Mouse (Mus musculus) heart, postnatal 14 days (tissue): ENCODE measurements around the gene Fam221a. TPM values are rescaled to one million over a fixed set of nuclear protein-coding genes. Genes with fewer than 3 reads are reported as not detected.
"Not testable (repeated sequence)": the region's sequence is repeated elsewhere in the genome, so short reads cannot be mapped to it uniquely, and the experiment has no call there.

Experiments
- DNase-seq, 2 experiments: peaks; one replicate each; pipeline ENCODE4 v3.0.0; 2021 to 2022
- intact Hi-C: fragments of 180-260 bp; cut with DNase I; formaldehyde crosslinking; loops from one replicate; pipeline ENCODE4 v1.15.1; 2025
- total RNA-seq, 2 experiments: library from RNA; stranded (reverse); gene quantifications; 2 replicates each; pipeline ENCODE4 v1.2.3; 2021

Fam221a gene
- total RNA-seq, 2 experiments from 2014 or later: 0.51 to 0.79 TPM

GRCm38 (mm10) chr6:49372705-49373104, 5.2 kb downstream of the Fam221a start:
- intact Hi-C loops: no loop called here
- no peak for DNase-seq

GRCm38 (mm10) chr6:49373943-49374342, 6.4 kb downstream of the Fam221a start:
- no peak for DNase-seq
- intact Hi-C loops: no loop called here

- DNase-seq: no peak
- intact Hi-C loops: no loop called here
Observed at GRCm38 (mm10) chr6:49378328-49378727, 10.8 kb downstream of the Fam221a start.

GRCm38 (mm10) chr6:49394276-49394675, 26.7 kb downstream of the Fam221a start:
- no peak for DNase-seq
- intact Hi-C loops: no loop called here

GRCm38 (mm10) chr6:49395316-49395715, 27.8 kb downstream of the Fam221a start, which contains the start of gene Stk31:
Gene Stk31 (plus strand): TSS chr6:49395604.
- intact Hi-C loops: loop anchor here (5.0 kb wide), 1 partner anchor 338 kb away; no protein-coding TSS in a partner anchor
- DNase-seq: peak; percentile 39 to 49

GRCm38 (mm10) chr6:49397466-49397865, 29.9 kb downstream of the Fam221a start:
- peak in 1 of 2 experiments; percentile 39 for DNase-seq

GRCm38 (mm10) chr6:49398365-49398764, 30.8 kb downstream of the Fam221a start:
- intact Hi-C loops: loop anchor here (1.0 to 5.0 kb wide), 3 partner anchors 129 to 341 kb away; no protein-coding TSS in a partner anchor
- DNase-seq: no peak

More at GRCm38 (mm10) chr6:49397466-49397865, 29.9 kb downstream of the Fam221a start:
- intact Hi-C loops: loop anchor here (5.0 kb wide), 1 partner anchor 340 kb away; no protein-coding TSS in a partner anchor

GRCm38 (mm10) chr6:49410830-49411229, 43.3 kb downstream of the Fam221a start:
- no peak for DNase-seq

GRCm38 (mm10) chr6:49412967-49413366, 45.4 kb downstream of the Fam221a start:
- DNase-seq, intact Hi-C loops: not testable (repeated sequence)

More at GRCm38 (mm10) chr6:49410830-49411229, 43.3 kb downstream of the Fam221a start:
- intact Hi-C loops: no loop called here

GRCm38 (mm10) chr6:49415971-49416370, 48.4 kb downstream of the Fam221a start:
- DNase-seq: no peak
- intact Hi-C loops: no loop called here

GRCm38 (mm10) chr6:49437306-49437705, 69.8 kb downstream of the Fam221a start:
- intact Hi-C loops: no loop called here
- no peak for DNase-seq

Other genes with a start within 250 kb of the Fam221a start
- gene Igf2bp3, start 152.8 kb upstream of the Fam221a start, total RNA-seq: 1 to 10 TPM in 1 of 2 experiments, under 1 TPM in 1; 0.93 to 1.6 TPM
- 10 to 100 TPM; 30.9 to 42.3 TPM for gene Tra2a, start 103.7 kb upstream of the Fam221a start, total RNA-seq
- gene Ccdc126, start 48.5 kb upstream of the Fam221a start, total RNA-seq: 1 to 10 TPM; 4.2 to 4.3 TPM
- under 1 TPM; 0.24 to 0.50 TPM for gene Stk31, start 27.9 kb downstream of the Fam221a start, total RNA-seq